Mouse (Mus musculus) forebrain, embryonic 10.5 days (tissue): ENCODE measurements at regions not wholly inside any gene's neighbourhood (a gene's known extent, or its start where the extent isn't known, plus 50 kb on each side); places are given as distances from the start of the nearest gene placed in this dataset.

ENCODE experiments used
- DNase-seq: peaks from one replicate; pipeline ENCODE4 v3.0.0-alpha.2; 2017; ENCODE audit warnings: low spot score; ENCODE audit errors: extremely low spot score
- H3K27ac ChIP-seq: fragments of 300-500 bp; sonication (generic); 2 replicates; pipeline ENCODE4 v1.5.1; 2016; ENCODE audit warnings: mild to moderate bottlenecking
- H3K27me3 ChIP-seq: fragments of 300-500 bp; sonication (generic); 2 replicates; pipeline ENCODE4 v1.6.1; 2016; ENCODE audit warnings: mild to moderate bottlenecking; ENCODE audit not compliant: poor library complexity, severe bottlenecking
- H3K36me3 ChIP-seq: fragments of 300-500 bp; sonication (generic); replicated peaks from 2 replicates; pipeline ENCODE4 v1.6.1; 2016; ENCODE audit warnings: mild to moderate bottlenecking, moderate library complexity
- H3K4me1 ChIP-seq: fragments of 300-500 bp; sonication (generic); 2 replicates; pipeline ENCODE4 v1.6.1; 2016
- H3K4me3 ChIP-seq: fragments of 300-500 bp; sonication (generic); 2 replicates; pipeline ENCODE4 v1.5.1; 2016; ENCODE audit warnings: mild to moderate bottlenecking, moderate library complexity
- H3K9me3 ChIP-seq: fragments of 300-500 bp; sonication (generic); 2 replicates; pipeline ENCODE4 v1.6.1; 2016; ENCODE audit warnings: mild to moderate bottlenecking, moderate library complexity
- WGBS: fragments of 180-500 bp; shearing (Covaris S2); methylation state at CpG from one replicate; pipeline ENCODE4 v1.1.7; 2016; 5-methylcytosine and 5-hydroxymethylcytosine counted together

GRCm38 (mm10) chr8:109400192-109400591 lies 93.6 kb upstream of the Pmfbp1 start:
- H3K36me3 ChIP-seq, result no peaks in the 10 kb centered on the region
- 97% methylated on average over 5 of the region's 5 CpGs for WGBS
- H3K4me1 ChIP-seq, result 0 out of 2 replicates have a peak, but pooled peaks cover 5% of the 10 kb centered on the region
- H3K27me3 ChIP-seq, result no peaks in the 10 kb centered on the region
- H3K4me3 ChIP-seq, result no peak overlapping the region
- no peak overlapping the region for H3K27ac ChIP-seq
- DNase-seq, result no peak
- no peaks in the 10 kb centered on the region for H3K9me3 ChIP-seq

GRCm38 (mm10) chr8:109407913-109408312 lies 85.9 kb upstream of the Pmfbp1 start:
- no peaks in the 10 kb centered on the region; the same call in 1 of the 2 replicates for H3K9me3 ChIP-seq
- 65% methylated on average over 5 of the region's 5 CpGs for WGBS
- H3K27me3 ChIP-seq, result no peaks in the 10 kb centered on the region
- H3K27ac ChIP-seq, result no peak overlapping the region
- no peaks in the 10 kb centered on the region for H3K4me1 ChIP-seq
- H3K4me3 ChIP-seq, result no peak overlapping the region
- no peaks in the 10 kb centered on the region for H3K36me3 ChIP-seq
- no peak for DNase-seq

GRCm38 (mm10) chr8:109410531-109410930 lies 83.3 kb upstream of the Pmfbp1 start:
- Histone ChIP-seq H3K27ac (no peak overlapping the region), H3K4me3 (no peak overlapping the region), H3K9me3 (no peaks in the 10 kb centered on the region; the same call in 1 of the 2 replicates), H3K4me1 (peaks cover 9% of the 10 kb centered on the region), H3K27me3 (no peaks in the 10 kb centered on the region), H3K36me3 (no peaks in the 10 kb centered on the region)
- 91% methylated on average over 6 of the region's 6 CpGs for WGBS
- DNase-seq, result no peak

GRCm38 (mm10) chr8:109413386-109413785 lies 80.4 kb upstream of the Pmfbp1 start:
- WGBS, result 93% methylated on average over 5 of the region's 5 CpGs
- Histone ChIP-seq H3K9me3 (no peaks in the 10 kb centered on the region; the same call in 1 of the 2 replicates), H3K27me3 (no peaks in the 10 kb centered on the region), H3K27ac (no peak overlapping the region), H3K4me1 (peaks cover 35% of the 10 kb centered on the region), H3K36me3 (no peaks in the 10 kb centered on the region), H3K4me3 (no peak overlapping the region)
- DNase-seq, result no peak

DNA sequence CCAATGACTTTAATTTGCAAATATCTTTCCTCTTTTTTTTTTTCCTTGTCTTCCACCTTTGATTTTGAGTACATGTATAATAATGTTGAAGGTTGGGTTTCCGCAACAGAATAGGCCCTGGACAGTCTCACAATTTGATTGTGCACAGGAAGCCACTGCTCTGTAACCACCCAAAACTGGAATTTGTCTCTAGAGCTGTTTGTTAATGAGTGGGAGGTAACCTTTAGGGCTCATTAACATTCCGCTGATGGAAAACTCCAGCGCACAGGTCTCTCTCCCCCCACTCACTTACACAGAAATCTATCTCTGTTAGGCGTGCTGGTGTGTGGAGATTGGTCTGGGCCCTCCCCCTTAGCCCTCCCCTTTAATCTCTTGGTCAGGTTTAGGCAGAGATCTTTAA lies 78.5 kb upstream of the Pmfbp1 start:
- Histone ChIP-seq H3K4me3 (no peak overlapping the region), H3K27ac (0 out of 2 replicates have a peak overlapping the region, but pooled peaks have one; percentile 27), H3K36me3 (no peaks in the 10 kb centered on the region), H3K4me1 (peaks cover 51% of the 10 kb centered on the region), H3K9me3 (no peaks in the 10 kb centered on the region; the same call in 1 of the 2 replicates), H3K27me3 (no peaks in the 10 kb centered on the region)
- no peak for DNase-seq
- WGBS, result 65% methylated on average over 4 of the region's 4 CpGs

DNA sequence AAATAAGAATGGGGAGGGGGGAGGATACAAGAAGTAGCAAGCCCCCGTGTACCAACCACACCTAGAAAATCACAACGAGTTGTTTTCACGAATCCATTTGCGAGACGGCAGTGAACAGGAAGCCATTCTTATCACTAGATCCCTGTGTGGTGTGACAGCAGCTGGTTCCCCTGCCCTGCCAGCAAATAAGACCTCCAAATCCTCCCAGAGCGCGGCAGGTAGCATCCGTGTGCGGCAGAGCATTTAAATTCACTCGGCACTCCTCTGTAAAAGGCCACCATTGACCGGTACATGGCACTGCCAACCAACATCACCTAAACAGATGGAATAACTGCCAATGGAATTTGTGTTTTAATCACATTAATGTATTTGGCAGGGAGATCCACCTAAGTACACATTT lies 77.9 kb upstream of the Pmfbp1 start:
- no peaks in the 10 kb centered on the region for H3K36me3 ChIP-seq
- WGBS, result 88% methylated on average over 11 of the region's 11 CpGs

DNA sequence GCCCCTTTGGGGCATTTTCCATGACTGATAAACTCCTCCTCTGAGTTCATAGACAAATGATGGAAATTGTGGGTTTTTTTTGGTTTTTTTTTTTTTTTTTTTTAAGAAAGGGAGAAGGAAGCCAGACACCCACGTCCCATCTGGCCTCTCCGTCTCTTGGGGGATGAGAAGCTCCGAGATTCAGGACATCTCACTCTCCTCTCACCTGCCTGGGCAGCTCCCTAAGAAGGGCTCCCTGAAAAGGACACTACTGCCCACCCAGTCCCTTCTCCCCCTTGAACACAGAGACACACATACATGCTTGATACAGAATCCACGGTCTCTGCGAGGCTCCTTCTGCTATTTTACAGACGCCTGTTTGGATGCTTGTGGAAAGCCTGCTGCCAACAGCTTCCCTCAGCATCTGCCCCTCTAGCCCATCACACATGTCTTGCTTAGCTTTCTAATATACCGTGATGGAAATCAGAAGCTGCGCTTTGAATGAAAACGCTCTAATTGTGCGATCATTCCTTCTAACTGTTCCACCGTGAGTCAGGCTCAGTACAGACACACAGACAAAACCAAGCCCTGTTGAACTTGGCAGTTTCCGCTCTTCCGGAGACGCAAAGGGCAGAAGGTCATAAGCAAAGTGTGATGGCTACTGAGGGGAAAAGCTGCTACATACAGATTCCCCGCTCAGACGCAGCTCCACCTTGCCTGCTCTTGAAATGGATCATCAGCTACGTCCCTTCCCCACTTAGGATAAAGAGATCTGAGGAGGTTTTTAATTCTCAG lies 77.3 kb upstream of the Pmfbp1 start:
- peaks cover 51% of the 10 kb centered on the region for H3K4me1 ChIP-seq
- no peaks in the 10 kb centered on the region for H3K36me3 ChIP-seq
- H3K27ac ChIP-seq, result peak overlapping the region; percentile 48; the same call in 1 of the 2 replicates
- H3K4me3 ChIP-seq, result no peak overlapping the region
- 86% methylated on average over 17 of the region's 17 CpGs for WGBS
- no peaks in the 10 kb centered on the region for H3K27me3 ChIP-seq
- DNase-seq, result no peak
- H3K9me3 ChIP-seq, result no peaks in the 10 kb centered on the region; the same call in 1 of the 2 replicates

More for the DNA sequence above, 77.9 kb upstream of the Pmfbp1 start:
- Histone ChIP-seq H3K9me3 (no peaks in the 10 kb centered on the region; the same call in 1 of the 2 replicates), H3K4me1 (peaks cover 51% of the 10 kb centered on the region), H3K27ac (0 out of 2 replicates have a peak overlapping the region, but pooled peaks have one; percentile 27), H3K4me3 (no peak overlapping the region), H3K27me3 (no peaks in the 10 kb centered on the region)
- DNase-seq, result no peak

DNA sequence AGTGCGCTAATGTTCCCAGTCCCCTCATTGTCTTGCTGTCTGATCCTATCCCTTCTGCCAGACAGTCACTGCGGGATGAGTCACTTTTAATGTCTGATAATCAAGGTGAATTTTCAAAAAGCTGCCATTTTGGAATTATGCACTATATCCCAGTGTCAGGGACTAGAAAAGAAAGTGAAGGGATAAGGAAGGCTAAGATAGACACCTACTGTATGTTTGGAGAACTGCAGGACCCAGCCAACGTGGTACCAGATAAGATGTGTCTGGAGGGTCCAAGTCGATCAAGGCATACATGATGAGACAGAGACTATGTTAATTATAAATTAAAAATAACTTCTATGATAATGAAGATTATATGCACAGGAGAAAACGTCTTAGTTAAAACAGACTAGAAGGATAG lies 76.6 kb upstream of the Pmfbp1 start:
- H3K27ac ChIP-seq, result peak overlapping the region; percentile 48; the same call in 1 of the 2 replicates
- peak; percentile 39 for DNase-seq
- H3K27me3 ChIP-seq, result no peaks in the 10 kb centered on the region
- 48% methylated on average over 5 of the region's 5 CpGs for whole genome bisulfite sequencing
- H3K36me3 ChIP-seq, result no peaks in the 10 kb centered on the region
- peaks cover 51% of the 10 kb centered on the region for H3K4me1 ChIP-seq
- H3K9me3 ChIP-seq, result no peaks in the 10 kb centered on the region; the same call in 1 of the 2 replicates
- no peak overlapping the region for H3K4me3 ChIP-seq

GRCm38 (mm10) chr8:109417971-109418370 lies 75.9 kb upstream of the Pmfbp1 start:
- H3K4me3 ChIP-seq, result no peak overlapping the region
- H3K27ac ChIP-seq, result peak overlapping the region; percentile 33; the same call in 1 of the 2 replicates
- H3K36me3 ChIP-seq, result no peaks in the 10 kb centered on the region
- H3K27me3 ChIP-seq, result no peaks in the 10 kb centered on the region
- H3K9me3 ChIP-seq, result peaks cover 2% of the 10 kb centered on the region; the same call in 1 of the 2 replicates
- DNase-seq, result no peak
- WGBS, result 44% methylated on average over 12 of the region's 12 CpGs
- H3K4me1 ChIP-seq, result peaks cover 51% of the 10 kb centered on the region

GRCm38 (mm10) chr8:109419029-109419596 lies 74.7 kb upstream of the Pmfbp1 start:
- Histone ChIP-seq H3K4me3 (no peak overlapping the region), H3K4me1 (peaks cover 51% of the 10 kb centered on the region), H3K36me3 (no peaks in the 10 kb centered on the region), H3K27me3 (no peaks in the 10 kb centered on the region), H3K9me3 (peaks cover 2% of the 10 kb centered on the region; the same call in 1 of the 2 replicates), H3K27ac (0 out of 2 replicates have a peak overlapping the region, but pooled peaks have one; percentile 35)
- 73% methylated on average over 4 of the region's 4 CpGs for WGBS
- DNase-seq, result no peak

- no peak overlapping the region for H3K27ac ChIP-seq
- no peak overlapping the region for H3K4me3 ChIP-seq
- no peaks in the 10 kb centered on the region for H3K36me3 ChIP-seq
- H3K27me3 ChIP-seq, result no peaks in the 10 kb centered on the region
- DNase-seq, result no peak
- H3K9me3 ChIP-seq, result peaks cover 2% of the 10 kb centered on the region; the same call in 1 of the 2 replicates
- peaks cover 9% of the 10 kb centered on the region for H3K4me1 ChIP-seq
- 80% methylated on average over 5 of the region's 5 CpGs for WGBS
Observed at GRCm38 (mm10) chr8:109424004-109424403, 69.8 kb upstream of the Pmfbp1 start.

- DNase-seq, result no peak
- Histone ChIP-seq H3K27me3 (no peaks in the 10 kb centered on the region), H3K36me3 (no peaks in the 10 kb centered on the region), H3K9me3 (no peaks in the 10 kb centered on the region), H3K4me3 (no peak overlapping the region), H3K27ac (no peak overlapping the region), H3K4me1 (no peaks in the 10 kb centered on the region)
- WGBS, result 88% methylated on average over 9 of the region's 9 CpGs
Observed at GRCm38 (mm10) chr8:109428551-109428950, 65.3 kb upstream of the Pmfbp1 start.

- 91% methylated on average over 12 of the region's 12 CpGs for WGBS
- Histone ChIP-seq H3K4me3 (no peak overlapping the region), H3K4me1 (peaks cover 26% of the 10 kb centered on the region), H3K9me3 (peaks cover 4% of the 10 kb centered on the region; the same call in 1 of the 2 replicates), H3K36me3 (no peaks in the 10 kb centered on the region), H3K27ac (no peak overlapping the region), H3K27me3 (no peaks in the 10 kb centered on the region)
- no peak for DNase-seq
Observed at GRCm38 (mm10) chr8:109434538-109434937, 59.3 kb upstream of the Pmfbp1 start.
